Mouse (Mus musculus): ENCODE results near the gene Gm21874. TPM values are rescaled to one million over a fixed set of nuclear protein-coding genes. Genes with fewer than 3 reads are reported as not detected.
"Not testable (repeated sequence)": the region's sequence is repeated elsewhere in the genome, so short reads cannot be mapped to it uniquely, and the experiment has no call there.

The Gm21874 gene
- not detected for total RNA-seq (2022)

DNA sequence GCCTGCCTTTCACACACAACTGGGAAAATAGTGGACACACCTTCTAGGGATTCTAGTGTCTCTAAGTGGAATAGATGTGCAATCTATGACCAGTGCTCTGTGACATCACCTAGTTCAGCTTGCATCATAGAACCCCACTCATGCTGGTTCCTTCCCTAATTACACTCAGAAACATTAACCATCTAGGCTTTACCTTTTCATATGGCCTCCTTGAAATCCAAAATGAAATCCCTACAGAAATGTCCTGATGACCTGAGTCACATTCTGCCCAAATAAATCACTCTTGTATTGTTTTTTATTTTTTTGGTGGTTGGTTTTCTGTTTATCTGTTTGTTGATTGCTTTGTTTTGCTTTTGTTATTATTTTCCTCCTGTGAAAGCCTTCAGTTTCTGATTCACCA is at the start of gene Gm21874:
Gene Gm21874, minus strand, starts transcription at position 101 of the 400 bp plus-strand sequence.
- not testable (repeated sequence) for DNase-seq (ENCODE audit: low spot score in 2 of 2)

Other genes with a start within 250 kb of the Gm21874 start
- not detected for gene Gm21721, start 214.0 kb downstream of the Gm21874 start, total RNA-seq (2022)
- gene Gm21812, start 69.0 kb downstream of the Gm21874 start, total RNA-seq (2022), result not detected